Mouse (Mus musculus) right cerebral cortex, postnatal 25 days (tissue): Measurements from ENCODE around the gene Slc25a19.

Source experiments
- DNase-seq: peaks from one replicate; pipeline ENCODE4 v3.0.0; 2022

The Slc25a19 gene

GRCm38 (mm10) chr11:115587984-115588383, 40.1 kb downstream of the Slc25a19 start:
- no peak for DNase-seq

- no peak for DNase-seq
These were observed 41.7 kb downstream of the Slc25a19 start for GRCm38 (mm10) chr11:115586403-115586802.

- no peak for DNase-seq
These were observed 42.5 kb downstream of the Slc25a19 start for GRCm38 (mm10) chr11:115585573-115586100.

- DNase-seq, result no peak
These were observed 43.6 kb downstream of the Slc25a19 start for GRCm38 (mm10) chr11:115584376-115585073.

GRCm38 (mm10) chr11:115582913-115583606, 45.0 kb downstream of the Slc25a19 start:
- no peak for DNase-seq

GRCm38 (mm10) chr11:115579080-115579479, 49.0 kb downstream of the Slc25a19 start:
- no peak for DNase-seq

GRCm38 (mm10) chr11:115564961-115565360, 63.1 kb downstream of the Slc25a19 start:
- no peak for DNase-seq
